Mouse (Mus musculus) lung, postnatal 4 days (tissue): ENCODE results near the gene Bcl11a.
"Not testable (repeated sequence)": the region's sequence is repeated elsewhere in the genome, so short reads cannot be mapped to it uniquely, and the experiment has no call there.

Source experiments
- DNase-seq, 2 experiments: peaks; one replicate each; pipeline ENCODE4 v3.0.0; 2021

Gene Bcl11a

DNA sequence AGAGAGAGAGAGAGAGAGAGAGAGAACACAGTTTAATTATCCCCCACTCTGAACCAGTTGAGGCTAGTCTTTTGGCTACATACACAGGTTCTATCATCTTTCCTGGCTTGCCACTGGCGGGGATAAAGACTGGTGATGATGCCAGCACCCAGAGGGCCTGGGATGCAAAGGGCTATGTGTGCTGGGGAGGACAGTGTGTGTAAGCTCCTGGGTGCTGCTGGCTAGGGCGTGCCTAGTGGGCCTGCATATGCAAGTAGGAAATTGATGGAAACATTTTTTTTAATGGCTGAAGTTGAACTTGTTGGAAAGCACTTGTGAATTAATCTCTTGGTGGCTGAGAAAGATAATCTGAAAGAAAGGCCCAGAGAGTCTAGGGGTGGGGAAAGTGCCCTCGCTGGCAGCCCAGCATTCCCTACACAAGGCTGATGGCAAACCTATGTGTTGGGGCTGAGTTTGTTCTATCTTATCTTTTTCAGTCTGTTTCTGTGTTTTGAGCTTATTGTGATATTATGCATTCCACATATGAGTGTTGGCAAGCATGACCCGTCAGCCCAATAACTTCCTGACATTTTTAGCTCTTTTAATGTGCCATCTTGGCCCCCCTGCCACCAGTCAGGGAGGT lies 22.7 kb downstream of the Bcl11a start:
- no peak for DNase-seq

GRCm38 (mm10) chr11:24101625-24102024 lies 23.8 kb downstream of the Bcl11a start:
- DNase-seq, result no peak

GRCm38 (mm10) chr11:24102372-24102771 lies 24.5 kb downstream of the Bcl11a start:
- no peak for DNase-seq

DNA sequence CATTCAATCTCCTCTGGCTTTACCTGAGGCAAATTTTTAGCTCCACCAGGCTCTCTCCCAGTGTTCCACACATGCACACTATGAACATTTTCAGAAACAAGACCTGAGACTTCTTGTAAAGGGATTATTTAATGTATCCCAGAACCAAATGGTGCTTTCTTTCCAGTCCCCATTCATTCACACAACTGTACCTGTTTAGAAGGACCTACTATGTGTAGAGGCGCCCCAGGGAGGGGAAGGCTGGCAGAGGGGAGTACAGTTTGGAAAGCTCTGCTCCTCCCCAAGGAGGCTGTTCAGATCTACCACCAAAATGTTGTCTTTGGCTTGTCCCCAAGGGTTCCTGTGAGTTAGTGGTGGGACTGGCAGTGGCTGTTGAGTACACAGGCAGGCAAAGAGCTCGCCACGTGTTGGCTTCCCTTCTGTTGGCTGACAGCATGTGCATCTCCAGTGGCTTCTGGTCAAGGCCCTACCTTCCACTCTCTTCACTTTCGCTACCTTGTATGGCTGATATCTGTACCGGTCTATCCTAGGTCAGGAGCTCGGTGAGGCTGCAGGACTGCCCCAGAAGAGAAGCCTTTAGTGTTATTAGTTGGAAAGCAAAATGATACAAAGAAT lies 25.4 kb downstream of the Bcl11a start:
- DNase-seq, result no peak

GRCm38 (mm10) chr11:24107414-24107813 lies 29.6 kb downstream of the Bcl11a start:
- DNase-seq, result no peak

GRCm38 (mm10) chr11:24108974-24109373 lies 31.1 kb downstream of the Bcl11a start:
- no peak for DNase-seq

- DNase-seq, result no peak
Measured at GRCm38 (mm10) chr11:24109388-24109787, 31.5 kb downstream of the Bcl11a start.

DNA sequence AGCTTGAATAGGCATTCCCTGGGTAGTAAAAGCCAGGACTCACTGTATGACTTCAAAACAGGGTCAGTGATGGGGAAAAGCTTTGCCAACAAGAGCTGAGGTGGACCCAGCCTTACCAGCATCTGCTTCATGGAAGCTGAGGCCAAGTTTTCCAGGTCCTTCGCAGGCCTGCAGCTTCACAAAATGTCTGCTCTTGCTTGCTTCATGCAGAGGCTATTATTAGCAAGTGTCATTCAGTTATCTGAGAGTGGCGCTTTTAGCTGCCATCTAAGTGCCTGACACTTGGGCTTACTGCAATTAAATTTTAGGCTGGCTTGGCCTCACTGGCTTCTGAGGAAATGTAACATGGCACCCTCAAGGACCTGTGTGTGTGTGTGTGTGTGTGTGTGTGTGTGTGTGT lies 32.3 kb downstream of the Bcl11a start:
- DNase-seq, result no peak

- no peak for DNase-seq
Measured at GRCm38 (mm10) chr11:24111720-24112119, 33.9 kb downstream of the Bcl11a start.

DNA sequence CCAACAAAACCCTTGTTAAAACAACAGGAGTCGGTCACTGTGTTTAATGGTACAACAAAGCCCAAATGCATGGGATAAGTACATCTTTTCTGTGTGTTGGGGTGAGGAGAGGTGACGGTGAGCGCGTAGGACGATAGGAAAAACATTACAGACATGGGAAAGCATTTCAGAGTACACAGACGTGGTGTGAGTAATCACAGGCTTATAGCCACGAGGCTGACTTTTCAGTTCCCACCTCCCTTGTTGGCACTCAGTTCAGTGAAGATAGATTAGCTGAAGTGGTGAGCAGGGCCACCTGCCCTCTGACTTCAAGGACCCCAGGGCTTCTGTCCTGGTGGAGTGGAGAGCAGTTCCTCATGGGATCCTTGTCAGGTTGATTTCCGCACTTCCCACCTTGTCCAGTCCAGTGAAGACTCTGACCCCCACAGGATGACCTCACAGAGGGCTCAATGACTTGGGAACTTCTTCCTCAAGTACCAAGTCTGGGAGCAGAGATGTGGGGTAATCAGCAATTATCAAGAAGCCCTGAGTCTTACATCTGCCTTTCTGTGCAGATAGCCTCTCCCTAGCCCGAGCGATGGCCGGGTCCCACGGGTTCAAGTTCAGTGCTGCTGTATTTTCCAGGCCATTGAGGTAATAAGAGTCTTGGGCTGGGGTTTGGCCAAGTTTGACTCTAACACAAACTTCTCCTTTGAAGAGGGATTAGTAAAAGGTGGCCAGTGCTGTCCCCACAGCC lies 37.3 kb downstream of the Bcl11a start:
- no peak for DNase-seq

- DNase-seq, result no peak
Measured at GRCm38 (mm10) chr11:24116041-24116440, 38.2 kb downstream of the Bcl11a start.

GRCm38 (mm10) chr11:24116582-24117318 lies 38.9 kb downstream of the Bcl11a start:
- DNase-seq, result no peak

DNA sequence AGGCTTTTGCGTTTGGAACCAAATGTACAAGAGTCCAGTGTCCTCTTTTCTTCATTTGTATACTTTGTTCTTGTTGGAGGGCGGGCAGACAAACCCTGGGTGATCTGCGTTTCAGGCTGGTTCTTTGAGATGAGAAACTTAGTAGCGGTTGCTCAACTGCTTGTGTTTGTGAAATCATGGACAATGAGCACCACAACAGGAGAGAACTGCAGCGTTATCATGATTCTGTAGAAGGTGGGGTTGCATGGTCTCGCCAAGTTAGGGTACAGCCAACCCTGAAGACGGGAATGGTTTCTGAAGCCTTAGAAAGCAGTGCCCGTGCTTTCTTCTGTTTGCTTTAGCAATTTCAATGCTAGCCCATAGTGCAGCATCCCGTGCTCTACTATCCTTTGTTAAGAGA lies 43.3 kb downstream of the Bcl11a start:
- DNase-seq, result no peak

GRCm38 (mm10) chr11:24122899-24123298 lies 45.0 kb downstream of the Bcl11a start:
- no peak for DNase-seq

DNA sequence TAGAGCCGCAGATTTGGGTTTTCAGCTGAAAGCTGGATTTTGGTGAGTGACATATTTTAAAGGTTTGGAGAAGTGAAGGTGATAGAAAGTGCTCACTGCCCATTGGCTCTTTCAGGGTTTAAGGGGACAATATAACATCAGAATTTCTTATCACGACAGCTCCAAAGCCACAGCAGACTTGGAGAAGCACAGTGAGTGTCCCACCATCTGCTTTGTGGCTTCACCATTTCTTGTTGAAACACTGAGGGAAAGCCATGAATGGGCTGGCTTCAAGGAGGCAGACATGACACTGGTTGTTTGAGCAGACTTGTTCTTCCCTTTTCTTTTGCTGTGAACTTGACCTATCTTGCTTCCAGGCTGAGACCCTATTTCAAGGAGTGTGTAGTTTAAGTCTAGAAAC lies 46.1 kb downstream of the Bcl11a start:
- DNase-seq, result no peak

GRCm38 (mm10) chr11:24125098-24125497 lies 47.2 kb downstream of the Bcl11a start:
- no peak for DNase-seq

- DNase-seq, result no peak
Measured at GRCm38 (mm10) chr11:24128001-24128400, 50.1 kb downstream of the Bcl11a start.

- DNase-seq, result not testable (repeated sequence)
Measured at GRCm38 (mm10) chr11:24128880-24129279, 51.0 kb downstream of the Bcl11a start.

DNA sequence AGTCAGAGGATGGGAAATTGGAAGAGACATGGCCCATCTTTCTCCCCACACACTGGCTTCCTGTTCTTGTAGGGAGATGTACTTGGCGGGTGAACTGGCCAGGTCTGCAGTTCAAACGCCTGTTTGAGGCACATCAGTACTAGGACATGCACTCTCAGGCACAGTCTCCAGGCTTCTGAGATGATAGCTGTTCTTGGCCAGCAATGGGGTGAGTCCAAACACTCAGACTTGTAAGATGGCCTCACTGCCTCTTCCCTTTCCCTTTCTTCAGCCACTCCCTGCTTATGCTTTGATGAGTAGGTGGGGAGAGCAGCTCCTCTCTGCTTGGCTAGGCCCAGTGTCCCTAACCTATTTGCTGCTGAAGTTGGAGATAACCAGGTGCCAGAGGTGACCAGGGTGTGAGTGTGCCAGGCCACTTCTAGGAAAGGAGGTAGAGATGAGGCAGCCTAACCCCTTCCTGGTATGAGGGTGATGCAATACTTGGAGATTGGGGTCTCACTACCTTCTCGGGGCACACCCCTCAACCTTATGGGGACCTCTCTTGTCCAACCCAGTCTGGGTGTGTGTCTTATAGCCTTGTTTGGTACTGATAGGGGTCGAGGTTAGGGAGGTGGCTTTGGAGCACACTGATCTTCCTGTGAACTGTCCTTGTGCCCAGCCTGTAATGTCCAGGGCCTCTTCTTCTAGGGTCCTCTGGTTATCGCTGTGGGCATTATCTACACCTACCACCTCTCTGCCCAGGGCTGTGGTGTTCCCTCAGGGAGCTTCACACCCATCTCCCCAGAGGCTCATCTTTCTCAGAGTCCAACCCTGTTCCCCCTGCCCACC lies 51.7 kb downstream of the Bcl11a start:
- DNase-seq, result no peak

- DNase-seq, result no peak
Measured at GRCm38 (mm10) chr11:24130186-24130760, 52.4 kb downstream of the Bcl11a start.

GRCm38 (mm10) chr11:24131818-24132217 lies 54.0 kb downstream of the Bcl11a start:
- DNase-seq, result no peak

- no peak for DNase-seq
Measured at GRCm38 (mm10) chr11:24132358-24132757, 54.5 kb downstream of the Bcl11a start.
